In genomic region chr13:67728641-67729318, GRCm38 (mm10) we compare ENCODE assay signal across 8 mouse cellular contexts. TPM values are rescaled to one million over a fixed set of nuclear protein-coding genes. Genes with fewer than 3 reads are reported as not detected.
DNase-seq lines count a peak whose midpoint lies in the region; ATAC-seq and TF ChIP-seq lines count a peak whose summit lies in the region.

TSS of gene Zfp65 (minus strand) at chr13:67729173.

- H3K4me2 ChIP-seq in hindbrain, postnatal 0 days (ENCODE audit: low read depth, low read length): peak within 1 kb of the TSS; percentile 68

- peak within 1 kb of the TSS; percentile 61 for H3K4me3 ChIP-seq in hindbrain, postnatal 0 days (ENCODE audit: low read length)
- H3K4me3 ChIP-seq in macrophage (ENCODE audit: inconsistent target): peak within 1 kb of the TSS; percentile 63

- no peaks in the 10 kb centered on the region for H3K4me1 ChIP-seq in hindbrain, postnatal 0 days (ENCODE audit: insufficient read depth, low read length)

- peak within 1 kb of the TSS; percentile 60; the same call in 1 of the 2 replicates for H3K27ac ChIP-seq in hindbrain, postnatal 0 days
- H3K27ac ChIP-seq in macrophage: peak within 1 kb of the TSS; percentile 33

- peaks cover 26% of the 10 kb centered on the region; the same call in 1 of the 2 replicates for H3K79me2 ChIP-seq in macrophage (ENCODE audit: inconsistent target)

- WGBS in hindbrain, postnatal 0 days: 6% methylated on average over 18 of the region's 21 CpGs
- WGBS in macrophage (ENCODE audit: missing documents): 5% methylated on average over 15 of the region's 21 CpGs

- peak; percentile 73 for ATAC-seq in activated CD4-positive, CD25-positive, alpha-beta regulatory T cell, adult 4 months
- ATAC-seq in common myeloid progenitor, adult 5-6 weeks (replicated peaks; ENCODE audit: low read depth, poor library complexity, severe bottlenecking): peak; percentile 64
- peak; percentile 89 for ATAC-seq in hindbrain, postnatal 0 days

- no peak for TF ChIP-seq CTCF in hindbrain, postnatal 0 days (IDR thresholded peaks at IDR 0.05; ENCODE audit: low read depth)

- H3K27me3 ChIP-seq in hindbrain, postnatal 0 days (ENCODE audit: insufficient read depth, low read length): no peaks in the 10 kb centered on the region

- DNase-seq in gastrocnemius, adult 8-10 months (ENCODE audit: low spot score in 2 of 2): peak; percentile 8 to 15
- DNase-seq in hindbrain, postnatal 0 days (ENCODE audit: low spot score): peak; percentile 79
- DNase-seq in left cerebral cortex, adult 8-10 months (ENCODE audit: low spot score in 2 of 2): peak; percentile 47 to 60
- peak; percentile 71 for DNase-seq in right cerebral cortex, adult 18-20 months
- DNase-seq in urinary bladder, postnatal 36 days (ENCODE audit: low spot score in 2 of 2): peak; percentile 43 to 54

- no peaks in the 10 kb centered on the region for H3K36me3 ChIP-seq in hindbrain, postnatal 0 days (ENCODE audit: insufficient read depth, low read length)
- no peaks in the 10 kb centered on the region for H3K36me3 ChIP-seq in macrophage (ENCODE audit: inconsistent target)

- H3K9me3 ChIP-seq in hindbrain, postnatal 0 days (ENCODE audit: low read length): no peaks in the 10 kb centered on the region

- peak within 1 kb of the TSS; percentile 61 for H3K9ac ChIP-seq in hindbrain, postnatal 0 days (replicated peaks; ENCODE audit: low read length)

RNA-seq across cellular contexts. Expression of gene Zfp65, which starts in this region (rescaled TPM):
- polyA plus RNA-seq in activated CD4-positive, CD25-positive, alpha-beta regulatory T cell, adult 4 months (2017; shearing (Covaris generic)): 1 to 10 TPM; 6.8 to 7.4 TPM
- total RNA-seq in common myeloid progenitor, adult 5-6 weeks (2017): 14.5 and 21.5 TPM in 2 replicates
- 1 to 10 TPM; 5.6 to 6.2 (median 5.6) TPM for total RNA-seq in gastrocnemius, adult 8-10 months (2022)
- total RNA-seq in hindbrain, postnatal 0 days (2014; rRNA removed): 8.5 and 10.0 TPM in 2 replicates
- polyA plus RNA-seq in hindbrain, postnatal 0 days (2015; fragmentation: Nextera tagmentation; extraction: Ambion mirVana): 4.2 and 5.1 TPM in 2 replicates
- 10 to 100 TPM; 13.1 to 14.0 (median 13.6) TPM for total RNA-seq in left cerebral cortex, adult 8-10 months (2022)
- total RNA-seq in macrophage (2018; cell fraction: chromatin; rRNA removed): 10 to 100 TPM in 15 of 26 experiments, 1 to 10 TPM in 11; 4.4 to 27.5 (median 11.3) TPM
- 10 to 100 TPM in 18 of 26 experiments, 1 to 10 TPM in 8; 4.5 to 16.7 (median 13.0) TPM for total RNA-seq in macrophage (2018; cell fraction: cytosol; rRNA removed)
- total RNA-seq in macrophage (2018; cell fraction: nucleus; rRNA removed): 10 to 100 TPM in 10 of 26 experiments, 1 to 10 TPM in 16; 3.7 to 24.4 (median 9.0) TPM
- polyA plus RNA-seq in macrophage (2018): 11.0 to 17.4 TPM (median 11.8 TPM) in 3 replicates

Comparison
In these comparisons a context has a peak if more than half of its experiments do, and no peak if none do; other contexts are left out.
1. Peak in every context shown above with its lines: DNase-seq, ATAC-seq, H3K4me3 ChIP-seq and H3K27ac ChIP-seq.
2. DNase-seq: peak in every context shown above with its lines; median percentile 79 in hindbrain, postnatal 0 days; 71 in right cerebral cortex, adult 18-20 months; 54 in left cerebral cortex, adult 8-10 months; 48 in urinary bladder, postnatal 36 days; 12 in gastrocnemius, adult 8-10 months.